Mouse (Mus musculus) cerebellum, adult 2 months (tissue): Measurements from ENCODE around the gene Brms1.

Source experiments
- CTCF ChIP-seq: fragments of 200-500 bp; IDR thresholded peaks from 2 replicates; pipeline ENCODE4 v1.5.1; 2011; ENCODE audit warnings: low read depth, mild to moderate bottlenecking, control low read depth, low read length, moderate library complexity, borderline replicate concordance; ENCODE audit not compliant: insufficient read depth
- POLR2A ChIP-seq: fragments of 200-500 bp; IDR thresholded peaks from 2 replicates; pipeline ENCODE4 v1.6.1; 2011; ENCODE audit warnings: low read length, control low read depth, borderline replicate concordance; ENCODE audit not compliant: insufficient read depth

GRCm38 (mm10) chr19:5094746-5095417 is 53.7 kb downstream of the Brms1 start:
- TF ChIP-seq POLR2A (no peak), CTCF (no peak)
